Mouse (Mus musculus): ENCODE data around the gene Acsf3. TPM values are rescaled to one million over a fixed set of nuclear protein-coding genes. Genes with fewer than 3 reads are reported as not detected.

Acsf3 gene
- polyA plus RNA-seq, 1 experiment from 2014 or later: 16.1 TPM

- Histone ChIP-seq H3K36me3 (ENCODE audit: control insufficient read depth, insufficient read depth, low read length) (peaks cover 2% of the 10 kb centered on the region; the same call in 1 of the 2 replicates), H3K4me3 (ENCODE audit: low read depth, low read length) (no peak overlapping the region), H3K27me3 (ENCODE audit: control insufficient read depth, insufficient read depth, low read length) (no peaks in the 10 kb centered on the region), H3K4me1 (ENCODE audit: control insufficient read depth, insufficient read depth, low read length) (peaks cover 5% of the 10 kb centered on the region), H3K27ac (replicated peaks; ENCODE audit: low read depth, low read length) (no peak overlapping the region), H3K9me3 (ENCODE audit: control insufficient read depth, low read length) (no peaks in the 10 kb centered on the region), H3K4me2 (ENCODE audit: low read depth, severe bottlenecking) (no peak overlapping the region), H3K9ac (ENCODE audit: low read length) (no peak overlapping the region)
- ATAC-seq (ENCODE audit: insufficient number of reproducible peaks, low FRiP score, low TSS enrichment, low read depth): no peak
- WGBS: 81% methylated on average over 8 of the region's 8 CpGs
- DNase-seq (ENCODE audit: low spot score): no peak
These were observed 35.1 kb downstream of the Acsf3 start for GRCm38 (mm10) chr8:122810376-122810775.

GRCm38 (mm10) chr8:122811870-122812494 is 36.7 kb downstream of the Acsf3 start:
- H3K9ac ChIP-seq (ENCODE audit: low read length): no peak overlapping the region
- H3K4me3 ChIP-seq (ENCODE audit: low read depth, low read length): no peak overlapping the region
- WGBS: 87% methylated on average over 16 of the region's 16 CpGs
- no peak for DNase-seq (ENCODE audit: low spot score)
- H3K4me2 ChIP-seq (ENCODE audit: low read depth, severe bottlenecking): no peak overlapping the region
- no peaks in the 10 kb centered on the region for H3K27me3 ChIP-seq (ENCODE audit: control insufficient read depth, insufficient read depth, low read length)
- H3K36me3 ChIP-seq (ENCODE audit: control insufficient read depth, insufficient read depth, low read length): peaks cover 2% of the 10 kb centered on the region; the same call in 1 of the 2 replicates
- H3K9me3 ChIP-seq (ENCODE audit: control insufficient read depth, low read length): no peaks in the 10 kb centered on the region
- H3K4me1 ChIP-seq (ENCODE audit: control insufficient read depth, insufficient read depth, low read length): 0 out of 2 replicates have a peak, but pooled peaks cover 1% of the 10 kb centered on the region
- ATAC-seq (ENCODE audit: insufficient number of reproducible peaks, low FRiP score, low TSS enrichment, low read depth): no peak
- H3K27ac ChIP-seq (replicated peaks; ENCODE audit: low read depth, low read length): no peak overlapping the region

- no peaks in the 10 kb centered on the region for H3K4me1 ChIP-seq (ENCODE audit: control insufficient read depth, insufficient read depth, low read length)
- H3K4me3 ChIP-seq (ENCODE audit: low read depth, low read length): no peak overlapping the region
- no peak overlapping the region for H3K27ac ChIP-seq (replicated peaks; ENCODE audit: low read depth, low read length)
- ATAC-seq (ENCODE audit: insufficient number of reproducible peaks, low FRiP score, low TSS enrichment, low read depth) (no peak), DNase-seq (ENCODE audit: low spot score) (peak; percentile 38)
- no peak overlapping the region for H3K9ac ChIP-seq (ENCODE audit: low read length)
- WGBS: 76% methylated on average over 14 of the region's 14 CpGs
- no peaks in the 10 kb centered on the region for H3K27me3 ChIP-seq (ENCODE audit: control insufficient read depth, insufficient read depth, low read length)
- no peak overlapping the region for H3K4me2 ChIP-seq (ENCODE audit: low read depth, severe bottlenecking)
- H3K36me3 ChIP-seq (ENCODE audit: control insufficient read depth, insufficient read depth, low read length): peaks cover 2% of the 10 kb centered on the region; the same call in 1 of the 2 replicates
- H3K9me3 ChIP-seq (ENCODE audit: control insufficient read depth, low read length): no peaks in the 10 kb centered on the region
These were observed 37.4 kb downstream of the Acsf3 start for GRCm38 (mm10) chr8:122812610-122813250.

- H3K36me3 ChIP-seq (ENCODE audit: control insufficient read depth, insufficient read depth, low read length): peaks cover 2% of the 10 kb centered on the region; the same call in 1 of the 2 replicates
- no peak overlapping the region for H3K4me2 ChIP-seq (ENCODE audit: low read depth, severe bottlenecking)
- WGBS: 42% methylated on average over 7 of the region's 7 CpGs
- H3K4me1 ChIP-seq (ENCODE audit: control insufficient read depth, insufficient read depth, low read length): no peaks in the 10 kb centered on the region
- no peak overlapping the region for H3K9ac ChIP-seq (ENCODE audit: low read length)
- H3K4me3 ChIP-seq (ENCODE audit: low read depth, low read length): no peak overlapping the region
- no peak for DNase-seq (ENCODE audit: low spot score)
- ATAC-seq (ENCODE audit: insufficient number of reproducible peaks, low FRiP score, low TSS enrichment, low read depth): no peak
- H3K27ac ChIP-seq (replicated peaks; ENCODE audit: low read depth, low read length): no peak overlapping the region
- no peaks in the 10 kb centered on the region for H3K27me3 ChIP-seq (ENCODE audit: control insufficient read depth, insufficient read depth, low read length)
- no peaks in the 10 kb centered on the region for H3K9me3 ChIP-seq (ENCODE audit: control insufficient read depth, low read length)
These were observed 39.3 kb downstream of the Acsf3 start for GRCm38 (mm10) chr8:122814608-122815007.

GRCm38 (mm10) chr8:122816965-122817364 is 41.7 kb downstream of the Acsf3 start:
- DNase-seq (ENCODE audit: low spot score) (no peak), ATAC-seq (ENCODE audit: insufficient number of reproducible peaks, low FRiP score, low TSS enrichment, low read depth) (no peak)
- H3K27ac ChIP-seq (replicated peaks; ENCODE audit: low read depth, low read length): no peak overlapping the region
- no peaks in the 10 kb centered on the region; the same call in 1 of the 2 replicates for H3K36me3 ChIP-seq (ENCODE audit: control insufficient read depth, insufficient read depth, low read length)
- H3K27me3 ChIP-seq (ENCODE audit: control insufficient read depth, insufficient read depth, low read length): no peaks in the 10 kb centered on the region
- H3K4me3 ChIP-seq (ENCODE audit: low read depth, low read length): no peak overlapping the region
- H3K4me1 ChIP-seq (ENCODE audit: control insufficient read depth, insufficient read depth, low read length): no peaks in the 10 kb centered on the region
- H3K4me2 ChIP-seq (ENCODE audit: low read depth, severe bottlenecking): no peak overlapping the region
- H3K9me3 ChIP-seq (ENCODE audit: control insufficient read depth, low read length): no peaks in the 10 kb centered on the region
- H3K9ac ChIP-seq (ENCODE audit: low read length): no peak overlapping the region
- 92% methylated on average over 6 of the region's 6 CpGs for WGBS

- H3K4me2 ChIP-seq (ENCODE audit: low read depth, severe bottlenecking): no peak overlapping the region
- WGBS: 55% methylated on average over 13 of the region's 13 CpGs
- H3K9me3 ChIP-seq (ENCODE audit: control insufficient read depth, low read length): no peaks in the 10 kb centered on the region
- H3K27me3 ChIP-seq (ENCODE audit: control insufficient read depth, insufficient read depth, low read length): no peaks in the 10 kb centered on the region
- no peaks in the 10 kb centered on the region for H3K36me3 ChIP-seq (ENCODE audit: control insufficient read depth, insufficient read depth, low read length)
- H3K27ac ChIP-seq (replicated peaks; ENCODE audit: low read depth, low read length): no peak overlapping the region
- H3K4me1 ChIP-seq (ENCODE audit: control insufficient read depth, insufficient read depth, low read length): no peaks in the 10 kb centered on the region
- H3K4me3 ChIP-seq (ENCODE audit: low read depth, low read length): no peak overlapping the region
- H3K9ac ChIP-seq (ENCODE audit: low read length): no peak overlapping the region
- DNase-seq (ENCODE audit: low spot score) (no peak), ATAC-seq (ENCODE audit: insufficient number of reproducible peaks, low FRiP score, low TSS enrichment, low read depth) (no peak)
These were observed 42.6 kb downstream of the Acsf3 start for GRCm38 (mm10) chr8:122817724-122818496.

GRCm38 (mm10) chr8:122819776-122820175 is 44.5 kb downstream of the Acsf3 start:
- ATAC-seq (ENCODE audit: insufficient number of reproducible peaks, low FRiP score, low TSS enrichment, low read depth): no peak
- H3K4me1 ChIP-seq (ENCODE audit: control insufficient read depth, insufficient read depth, low read length): peaks cover 6% of the 10 kb centered on the region; the same call in 1 of the 2 replicates
- H3K27ac ChIP-seq (replicated peaks; ENCODE audit: low read depth, low read length): no peak overlapping the region
- H3K4me2 ChIP-seq (ENCODE audit: low read depth, severe bottlenecking): no peak overlapping the region
- 47% methylated on average over 11 of the region's 11 CpGs for WGBS
- H3K27me3 ChIP-seq (ENCODE audit: control insufficient read depth, insufficient read depth, low read length): no peaks in the 10 kb centered on the region
- H3K4me3 ChIP-seq (ENCODE audit: low read depth, low read length): no peak overlapping the region
- no peaks in the 10 kb centered on the region for H3K9me3 ChIP-seq (ENCODE audit: control insufficient read depth, low read length)
- H3K9ac ChIP-seq (ENCODE audit: low read length): no peak overlapping the region
- DNase-seq (ENCODE audit: low spot score): no peak
- no peaks in the 10 kb centered on the region for H3K36me3 ChIP-seq (ENCODE audit: control insufficient read depth, insufficient read depth, low read length)

- Histone ChIP-seq H3K4me1 (ENCODE audit: control insufficient read depth, insufficient read depth, low read length) (peaks cover 15% of the 10 kb centered on the region; the same call in 1 of the 2 replicates), H3K27ac (replicated peaks; ENCODE audit: low read depth, low read length) (peak overlapping the region; percentile 42; the same call in 1 of the 2 replicates), H3K36me3 (ENCODE audit: control insufficient read depth, insufficient read depth, low read length) (no peaks in the 10 kb centered on the region), H3K9me3 (ENCODE audit: control insufficient read depth, low read length) (no peaks in the 10 kb centered on the region), H3K4me2 (ENCODE audit: low read depth, severe bottlenecking) (no peak overlapping the region), H3K9ac (ENCODE audit: low read length) (no peak overlapping the region; the same call in 1 of the 2 replicates), H3K4me3 (ENCODE audit: low read depth, low read length) (no peak overlapping the region), H3K27me3 (ENCODE audit: control insufficient read depth, insufficient read depth, low read length) (no peaks in the 10 kb centered on the region)
- DNase-seq (ENCODE audit: low spot score): peak; percentile 42
- ATAC-seq (ENCODE audit: insufficient number of reproducible peaks, low FRiP score, low TSS enrichment, low read depth): no peak
- WGBS: 32% methylated on average over 5 of the region's 5 CpGs
These were observed 49.3 kb downstream of the Acsf3 start for GRCm38 (mm10) chr8:122824571-122824970.
